In genomic region chr13:108084086-108084485, GRCm38 (mm10) we compare ENCODE assay signal across 12 mouse cellular contexts.
"Had no signal": no experiment of that assay in that cellular context is flagged by ENCODE, and none has a peak within 500 bp of the region (broad histone marks: within the 10 kb centered on the region; RNA-seq: fewer than 3 reads in every experiment).

No protein-coding gene starts in this region.

- H3K4me2 ChIP-seq: liver, embryonic 11.5 days; liver, embryonic 15.5 days; midbrain, embryonic 15.5 days; neural tube, embryonic 12.5 days had no signal

- H3K9me3 ChIP-seq: limb, embryonic 10.5 days; liver, embryonic 15.5 days; midbrain, embryonic 15.5 days; neural tube, embryonic 12.5 days had no signal

- H3K27me3 ChIP-seq: liver, embryonic 15.5 days; midbrain, embryonic 15.5 days; neural tube, embryonic 12.5 days had no signal

- H3K4me3 ChIP-seq: left cerebral cortex, adult 2 months; limb, embryonic 10.5 days; liver, embryonic 15.5 days; midbrain, embryonic 15.5 days; neural tube, embryonic 12.5 days had no signal

- ATAC-seq: lung, postnatal 0 days; midbrain, embryonic 15.5 days had no signal

- H3K36me3 ChIP-seq: liver, embryonic 15.5 days; midbrain, embryonic 15.5 days; neural tube, embryonic 12.5 days had no signal

- H3K9ac ChIP-seq: liver, embryonic 15.5 days; midbrain, embryonic 15.5 days; neural tube, embryonic 12.5 days had no signal

- H3K4me1 ChIP-seq: limb, embryonic 10.5 days; liver, embryonic 15.5 days; midbrain, embryonic 15.5 days; neural tube, embryonic 12.5 days had no signal

- DNase-seq: kidney, postnatal 14 days; lung, adult 2 months; lung, postnatal 36 days; spleen, adult 18-20 months; thymus, postnatal 36 days had no signal

- H3K27ac ChIP-seq: left cerebral cortex, adult 2 months; limb, embryonic 10.5 days; liver, embryonic 15.5 days; midbrain, embryonic 15.5 days; neural tube, embryonic 12.5 days had no signal
